Mouse (Mus musculus): ENCODE data around the gene Arhgef28. TPM values are rescaled to one million over a fixed set of nuclear protein-coding genes. Genes with fewer than 3 reads are reported as not detected.

The Arhgef28 gene
- polyA plus RNA-seq, 1 experiment, result not detected

GRCm38 (mm10) chr13:98164878-98165277, 41.4 kb downstream of the Arhgef28 start:
- no peaks in the 10 kb centered on the region for H3K9me3 ChIP-seq

GRCm38 (mm10) chr13:98161496-98161895, 44.7 kb downstream of the Arhgef28 start:
- H3K27me3 ChIP-seq (replicated peaks), result peaks cover 8% of the 10 kb centered on the region
- no peaks in the 10 kb centered on the region for H3K4me1 ChIP-seq
- TF ChIP-seq FLI1 (IDR thresholded peaks at IDR 0.05; ENCODE audit: low read length) (no peak), GATA1 (IDR thresholded peaks at IDR 0.05; ENCODE audit: borderline replicate concordance, low read length) (no peak)
- H3K36me3 ChIP-seq (replicated peaks; ENCODE audit: low read length), result no peaks in the 10 kb centered on the region
- no peaks in the 10 kb centered on the region for H3K9me3 ChIP-seq
- no peak overlapping the region for H3K4me3 ChIP-seq (replicated peaks)

More at GRCm38 (mm10) chr13:98164878-98165277, 41.4 kb downstream of the Arhgef28 start:
- TF ChIP-seq GATA1 (IDR thresholded peaks at IDR 0.05; ENCODE audit: borderline replicate concordance, low read length) (no peak), FLI1 (IDR thresholded peaks at IDR 0.05; ENCODE audit: low read length) (no peak)
- Histone ChIP-seq H3K4me3 (replicated peaks) (no peak overlapping the region), H3K27me3 (replicated peaks) (peaks cover 4% of the 10 kb centered on the region), H3K36me3 (replicated peaks; ENCODE audit: low read length) (no peaks in the 10 kb centered on the region), H3K4me1 (no peaks in the 10 kb centered on the region)

GRCm38 (mm10) chr13:98156656-98157055, 49.6 kb downstream of the Arhgef28 start:
- TF ChIP-seq FLI1 (IDR thresholded peaks at IDR 0.05; ENCODE audit: low read length) (no peak), GATA1 (IDR thresholded peaks at IDR 0.05; ENCODE audit: borderline replicate concordance, low read length) (no peak)
- Histone ChIP-seq H3K4me1 (peaks cover 3% of the 10 kb centered on the region; the same call in 1 of the 2 replicates), H3K9me3 (no peaks in the 10 kb centered on the region), H3K36me3 (replicated peaks; ENCODE audit: low read length) (no peaks in the 10 kb centered on the region), H3K4me3 (replicated peaks) (no peak overlapping the region), H3K27me3 (replicated peaks) (peaks cover 7% of the 10 kb centered on the region)

- Histone ChIP-seq H3K36me3 (replicated peaks; ENCODE audit: low read length) (no peaks in the 10 kb centered on the region), H3K4me3 (replicated peaks) (peak overlapping the region; percentile 55), H3K27me3 (replicated peaks) (peaks cover 7% of the 10 kb centered on the region), H3K9me3 (no peaks in the 10 kb centered on the region), H3K4me1 (peaks cover 3% of the 10 kb centered on the region; the same call in 1 of the 2 replicates)
- TF ChIP-seq GATA1 (IDR thresholded peaks at IDR 0.05; ENCODE audit: borderline replicate concordance, low read length), result no peak
- TF ChIP-seq FLI1 (IDR thresholded peaks at IDR 0.05; ENCODE audit: low read length), result no peak
Observed at GRCm38 (mm10) chr13:98152759-98153158, 53.5 kb downstream of the Arhgef28 start.

GRCm38 (mm10) chr13:98147532-98147931, 58.7 kb downstream of the Arhgef28 start:
- peaks cover under 1% of the 10 kb centered on the region; the same call in 1 of the 2 replicates for H3K4me1 ChIP-seq
- peaks cover 5% of the 10 kb centered on the region for H3K27me3 ChIP-seq (replicated peaks)
- no peak overlapping the region for H3K4me3 ChIP-seq (replicated peaks)
- TF ChIP-seq GATA1 (IDR thresholded peaks at IDR 0.05; ENCODE audit: borderline replicate concordance, low read length) (no peak), FLI1 (IDR thresholded peaks at IDR 0.05; ENCODE audit: low read length) (no peak)
- H3K36me3 ChIP-seq (replicated peaks; ENCODE audit: low read length), result no peaks in the 10 kb centered on the region
- H3K9me3 ChIP-seq, result no peaks in the 10 kb centered on the region

- Histone ChIP-seq H3K9me3 (no peaks in the 10 kb centered on the region), H3K36me3 (replicated peaks; ENCODE audit: low read length) (no peaks in the 10 kb centered on the region), H3K4me3 (replicated peaks) (no peak overlapping the region), H3K27me3 (replicated peaks) (peaks cover 5% of the 10 kb centered on the region), H3K4me1 (no peaks in the 10 kb centered on the region)
- TF ChIP-seq GATA1 (IDR thresholded peaks at IDR 0.05; ENCODE audit: borderline replicate concordance, low read length) (no peak), FLI1 (IDR thresholded peaks at IDR 0.05; ENCODE audit: low read length) (no peak)
Observed at GRCm38 (mm10) chr13:98146573-98147160, 59.6 kb downstream of the Arhgef28 start.

- Histone ChIP-seq H3K4me1 (no peaks in the 10 kb centered on the region), H3K4me3 (replicated peaks) (no peak overlapping the region), H3K36me3 (replicated peaks; ENCODE audit: low read length) (no peaks in the 10 kb centered on the region), H3K9me3 (no peaks in the 10 kb centered on the region), H3K27me3 (replicated peaks) (peaks cover 6% of the 10 kb centered on the region)
- TF ChIP-seq GATA1 (IDR thresholded peaks at IDR 0.05; ENCODE audit: borderline replicate concordance, low read length) (no peak), FLI1 (IDR thresholded peaks at IDR 0.05; ENCODE audit: low read length) (no peak)
Observed at GRCm38 (mm10) chr13:98145310-98145709, 60.9 kb downstream of the Arhgef28 start.

GRCm38 (mm10) chr13:98143000-98143399, 63.2 kb downstream of the Arhgef28 start:
- no peaks in the 10 kb centered on the region for H3K9me3 ChIP-seq
- no peaks in the 10 kb centered on the region for H3K36me3 ChIP-seq (replicated peaks; ENCODE audit: low read length)
- H3K27me3 ChIP-seq (replicated peaks), result peaks cover 6% of the 10 kb centered on the region
- TF ChIP-seq FLI1 (IDR thresholded peaks at IDR 0.05; ENCODE audit: low read length), result no peak
- no peak for TF ChIP-seq GATA1 (IDR thresholded peaks at IDR 0.05; ENCODE audit: borderline replicate concordance, low read length)
- peaks cover 4% of the 10 kb centered on the region for H3K4me1 ChIP-seq
- no peak overlapping the region for H3K4me3 ChIP-seq (replicated peaks)

GRCm38 (mm10) chr13:98140626-98141025, 65.6 kb downstream of the Arhgef28 start:
- Histone ChIP-seq H3K36me3 (replicated peaks; ENCODE audit: low read length) (no peaks in the 10 kb centered on the region), H3K9me3 (no peaks in the 10 kb centered on the region), H3K4me1 (peaks cover 4% of the 10 kb centered on the region), H3K27me3 (replicated peaks) (peaks cover 9% of the 10 kb centered on the region), H3K4me3 (replicated peaks) (peak overlapping the region; percentile 6)
- no peak for TF ChIP-seq GATA1 (IDR thresholded peaks at IDR 0.05; ENCODE audit: borderline replicate concordance, low read length)
- no peak for TF ChIP-seq FLI1 (IDR thresholded peaks at IDR 0.05; ENCODE audit: low read length)

- Histone ChIP-seq H3K27me3 (replicated peaks) (peaks cover 9% of the 10 kb centered on the region), H3K4me1 (peaks cover 4% of the 10 kb centered on the region), H3K4me3 (replicated peaks) (no peak overlapping the region), H3K9me3 (no peaks in the 10 kb centered on the region), H3K36me3 (replicated peaks; ENCODE audit: low read length) (no peaks in the 10 kb centered on the region)
- TF ChIP-seq GATA1 (IDR thresholded peaks at IDR 0.05; ENCODE audit: borderline replicate concordance, low read length) (no peak), FLI1 (IDR thresholded peaks at IDR 0.05; ENCODE audit: low read length) (no peak)
Observed at GRCm38 (mm10) chr13:98138786-98139185, 67.5 kb downstream of the Arhgef28 start.

Data from megakaryocyte, embryonic 14.5 days (primary cell).